Mouse (Mus musculus) bone marrow, adult 2 months (tissue): ENCODE results near the gene Sh2b3.

Source experiments
- CTCF ChIP-seq: fragments of 200-500 bp; IDR thresholded peaks from 2 replicates; pipeline ENCODE4 v1.5.1; 2011; ENCODE audit warnings: low read length, control low read depth; ENCODE audit not compliant: control insufficient read depth, insufficient read depth
- POLR2A ChIP-seq: fragments of 200-500 bp; IDR thresholded peaks from 2 replicates; pipeline ENCODE4 v1.6.1; 2011; ENCODE audit warnings: low read depth, mild to moderate bottlenecking, control low read depth, low read length, borderline replicate concordance; ENCODE audit not compliant: control insufficient read depth

GRCm38 (mm10) chr5:121769827-121770226, 67.6 kb downstream of the Sh2b3 start:
- TF ChIP-seq CTCF (no peak), POLR2A (no peak)
